Mouse (Mus musculus) forebrain, embryonic 15.5 days (tissue): ENCODE measurements around the gene Isoc2a. TPM values are rescaled to one million over a fixed set of nuclear protein-coding genes. Genes with fewer than 3 reads are reported as not detected.

ENCODE experiments used
- ATAC-seq: fragments of 200-750 bp; cut with Nextera tagmentation; replicated peaks from 2 replicates; pipeline ENCODE4 v1.8.0; 2017; ENCODE audit warnings: mild to moderate bottlenecking, moderate TSS enrichment, moderate library complexity
- H3K27ac ChIP-seq: fragments of 300-500 bp; sonication (generic); replicated peaks from 2 replicates; pipeline ENCODE4 v1.5.1; 2015; ENCODE audit warnings: mild to moderate bottlenecking, inconsistent platforms
- H3K27me3 ChIP-seq: fragments of 300-500 bp; sonication (generic); 2 replicates; pipeline ENCODE4 v1.6.1; 2015; ENCODE audit warnings: inconsistent platforms
- H3K36me3 ChIP-seq: fragments of 300-500 bp; sonication (generic); 2 replicates; pipeline ENCODE4 v1.6.1; 2015; ENCODE audit warnings: mild to moderate bottlenecking, inconsistent platforms
- H3K4me1 ChIP-seq: fragments of 300-500 bp; sonication (generic); 2 replicates; pipeline ENCODE4 v1.6.1; 2015; ENCODE audit warnings: inconsistent platforms
- H3K4me2 ChIP-seq: fragments of 300-500 bp; sonication (generic); replicated peaks from 2 replicates; pipeline ENCODE4 v1.6.1; 2015; ENCODE audit warnings: mild to moderate bottlenecking, inconsistent platforms
- H3K4me3 ChIP-seq: fragments of 300-500 bp; sonication (generic); 2 replicates; pipeline ENCODE4 v1.5.1; 2015; ENCODE audit warnings: mild to moderate bottlenecking, inconsistent platforms
- H3K9ac ChIP-seq: fragments of 300-500 bp; sonication (generic); replicated peaks from 2 replicates; pipeline ENCODE4 v1.6.1; 2015; ENCODE audit warnings: mild to moderate bottlenecking, inconsistent platforms
- H3K9me3 ChIP-seq: fragments of 300-500 bp; sonication (generic); 2 replicates; pipeline ENCODE4 v1.6.1; 2016; ENCODE audit warnings: inconsistent platforms
- WGBS: fragments of 180-500 bp; shearing (Covaris S2); methylation state at CpG from one replicate; pipeline ENCODE4 v1.1.7; 2015; ENCODE audit warnings: mixed read lengths; 5-methylcytosine and 5-hydroxymethylcytosine counted together
- polyA plus RNA-seq: library from polyadenylated mRNA; unstranded; fragments of >200 nt; fragmentation: Nextera tagmentation; extraction: Ambion mirVana; gene quantifications from 2 replicates; pipeline ENCODE4 v1.2.1, GENCODE M21; 2015

Isoc2a gene
- polyA plus RNA-seq, 1 experiment from 2014 or later: 0.76 TPM

- Histone ChIP-seq H3K9ac (no peak overlapping the region), H3K4me2 (no peak overlapping the region), H3K9me3 (no peaks in the 10 kb centered on the region), H3K36me3 (no peaks in the 10 kb centered on the region), H3K4me1 (peaks cover 29% of the 10 kb centered on the region), H3K27me3 (no peaks in the 10 kb centered on the region), H3K27ac (no peak overlapping the region), H3K4me3 (no peak overlapping the region)
- no peak for ATAC-seq
- 88% methylated on average over 17 of the region's 17 CpGs for WGBS
These were observed 51.4 kb downstream of the Isoc2a start for GRCm38 (mm10) chr7:4928323-4928722.

DNA sequence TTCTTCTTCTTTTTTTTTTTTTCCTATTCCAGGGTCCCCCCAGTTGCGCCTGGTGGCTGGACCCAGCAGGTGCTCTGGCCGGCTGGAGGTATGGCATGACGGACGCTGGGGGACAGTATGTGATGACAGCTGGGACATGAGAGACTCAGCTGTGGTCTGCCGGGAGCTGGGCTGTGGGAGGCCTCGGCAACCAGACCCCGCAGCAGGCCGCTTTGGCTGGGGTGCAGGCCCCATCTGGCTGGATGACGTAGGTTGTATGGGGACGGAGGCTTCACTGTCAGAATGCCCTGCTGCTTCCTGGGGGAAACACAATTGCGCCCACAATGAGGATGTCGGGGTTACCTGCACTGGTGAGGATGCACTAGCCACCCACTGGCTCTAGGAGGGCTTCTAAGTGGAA, 56.1 kb downstream of the Isoc2a start:
- Histone ChIP-seq H3K9me3 (no peaks in the 10 kb centered on the region), H3K36me3 (no peaks in the 10 kb centered on the region), H3K4me1 (no peaks in the 10 kb centered on the region), H3K27ac (no peak overlapping the region), H3K9ac (no peak overlapping the region), H3K4me2 (no peak overlapping the region), H3K4me3 (no peak overlapping the region), H3K27me3 (no peaks in the 10 kb centered on the region)
- ATAC-seq: no peak
- WGBS: 80% methylated on average over 12 of the region's 12 CpGs

DNA sequence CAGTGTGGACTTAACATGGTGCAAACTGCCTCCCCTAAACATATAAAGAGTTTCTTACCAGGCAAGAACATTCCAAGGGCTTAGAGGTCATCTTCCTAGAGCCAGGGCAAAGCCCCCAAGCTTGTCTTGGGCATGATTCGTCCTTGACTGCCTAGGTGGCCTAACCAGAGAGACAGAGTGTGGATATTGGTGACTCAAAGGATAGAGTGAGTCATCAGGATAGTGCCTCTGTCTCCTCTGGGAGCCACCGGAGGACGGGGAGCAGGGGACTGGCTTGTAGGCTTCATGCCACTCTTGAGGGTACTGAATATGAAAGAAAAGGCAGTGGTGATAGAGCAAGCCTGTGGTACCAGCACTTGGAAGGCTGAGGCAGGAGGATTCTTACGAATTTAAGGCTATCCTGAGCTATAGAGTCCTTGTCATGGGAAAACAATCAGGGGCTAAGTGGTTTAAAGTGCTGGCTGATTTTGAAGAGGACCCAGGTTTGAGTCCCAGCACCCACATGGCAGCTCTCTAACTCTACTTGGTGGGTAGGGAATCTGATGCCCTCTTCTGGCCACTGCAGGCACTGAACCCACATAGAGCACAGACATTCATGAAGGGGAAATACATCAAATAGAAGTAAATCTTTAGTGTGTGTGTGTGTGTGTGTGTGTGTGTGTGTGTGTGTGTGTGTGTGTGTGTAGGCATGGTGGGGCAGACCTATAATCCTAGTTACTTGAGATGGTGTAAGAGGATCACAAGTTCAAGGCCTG, 57.4 kb downstream of the Isoc2a start:
- no peak overlapping the region for H3K9ac ChIP-seq
- H3K4me1 ChIP-seq: no peaks in the 10 kb centered on the region
- H3K9me3 ChIP-seq: no peaks in the 10 kb centered on the region
- no peak overlapping the region for H3K4me2 ChIP-seq
- no peak overlapping the region for H3K4me3 ChIP-seq
- WGBS: 86% methylated on average over 4 of the region's 4 CpGs
- H3K27me3 ChIP-seq: no peaks in the 10 kb centered on the region
- H3K36me3 ChIP-seq: no peaks in the 10 kb centered on the region
- no peak for ATAC-seq
- H3K27ac ChIP-seq: no peak overlapping the region

DNA sequence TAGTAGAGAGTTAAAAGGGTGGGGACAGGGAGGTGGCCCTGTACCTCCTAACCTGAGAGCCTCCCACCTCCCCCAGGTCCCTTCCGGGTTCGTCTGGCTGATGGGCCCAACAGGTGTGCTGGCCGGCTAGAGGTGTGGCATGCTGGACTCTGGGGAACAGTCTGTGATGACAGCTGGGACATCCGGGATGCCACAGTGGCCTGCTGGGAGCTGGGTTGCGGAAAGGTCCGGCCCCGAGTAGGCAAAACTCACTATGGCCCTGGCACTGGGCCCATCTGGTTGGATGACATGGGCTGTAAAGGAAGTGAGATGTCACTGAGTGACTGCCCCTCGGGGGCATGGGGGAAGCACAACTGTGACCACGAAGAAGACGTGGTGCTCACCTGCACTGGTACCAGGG, 59.9 kb downstream of the Isoc2a start:
- Histone ChIP-seq H3K9ac (no peak overlapping the region), H3K9me3 (no peaks in the 10 kb centered on the region), H3K4me2 (no peak overlapping the region), H3K36me3 (no peaks in the 10 kb centered on the region), H3K27ac (no peak overlapping the region), H3K27me3 (no peaks in the 10 kb centered on the region), H3K4me3 (no peak overlapping the region), H3K4me1 (no peaks in the 10 kb centered on the region)
- ATAC-seq: no peak
- WGBS: 87% methylated on average over 10 of the region's 10 CpGs

GRCm38 (mm10) chr7:4937392-4937791, 60.4 kb downstream of the Isoc2a start:
- Histone ChIP-seq H3K9ac (no peak overlapping the region), H3K4me2 (no peak overlapping the region), H3K36me3 (no peaks in the 10 kb centered on the region), H3K9me3 (no peaks in the 10 kb centered on the region), H3K27me3 (no peaks in the 10 kb centered on the region), H3K4me3 (no peak overlapping the region), H3K4me1 (no peaks in the 10 kb centered on the region), H3K27ac (no peak overlapping the region)
- ATAC-seq: no peak
- 79% methylated on average over 11 of the region's 11 CpGs for WGBS

DNA sequence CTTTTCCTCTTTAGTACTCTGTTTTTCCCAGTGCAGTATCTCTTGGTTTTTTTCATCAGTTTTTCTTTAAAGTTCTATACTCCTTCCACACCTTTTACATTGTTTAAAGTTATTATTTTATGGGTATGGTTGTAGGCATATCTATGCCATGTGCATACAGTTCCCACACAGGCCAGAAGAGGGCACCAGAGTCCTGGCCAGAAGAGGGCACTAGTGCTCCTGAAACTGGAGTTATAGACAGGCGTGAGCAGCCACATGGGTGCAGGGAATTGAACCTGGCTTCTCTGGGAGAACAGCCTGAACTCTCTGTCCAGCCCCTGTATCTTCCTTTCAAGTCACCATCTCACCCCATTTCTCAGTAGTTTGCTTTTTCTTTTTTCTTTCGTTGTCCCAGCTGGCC, 61.5 kb downstream of the Isoc2a start:
- H3K27me3 ChIP-seq: no peaks in the 10 kb centered on the region
- no peak for ATAC-seq
- no peak overlapping the region for H3K9ac ChIP-seq
- H3K4me1 ChIP-seq: 0 out of 2 replicates have a peak, but pooled peaks cover 2% of the 10 kb centered on the region
- H3K36me3 ChIP-seq: no peaks in the 10 kb centered on the region
- H3K9me3 ChIP-seq: no peaks in the 10 kb centered on the region
- WGBS: 37% methylated on average over 2 of the region's 2 CpGs
- H3K4me3 ChIP-seq: no peak overlapping the region
- no peak overlapping the region for H3K4me2 ChIP-seq
- H3K27ac ChIP-seq: no peak overlapping the region

- no peaks in the 10 kb centered on the region for H3K9me3 ChIP-seq
- 0 out of 2 replicates have a peak, but pooled peaks cover 2% of the 10 kb centered on the region for H3K4me1 ChIP-seq
- WGBS: 15% methylated on average over 9 of the region's 9 CpGs
- no peaks in the 10 kb centered on the region for H3K36me3 ChIP-seq
- no peak overlapping the region for H3K4me3 ChIP-seq
- ATAC-seq: 0 out of 2 replicates have a peak, but pooled peaks have one; percentile 26
- no peak overlapping the region for H3K27ac ChIP-seq
- no peak overlapping the region for H3K9ac ChIP-seq
- no peak overlapping the region for H3K4me2 ChIP-seq
- H3K27me3 ChIP-seq: no peaks in the 10 kb centered on the region
These were observed 63.1 kb downstream of the Isoc2a start for GRCm38 (mm10) chr7:4940068-4940479.

DNA sequence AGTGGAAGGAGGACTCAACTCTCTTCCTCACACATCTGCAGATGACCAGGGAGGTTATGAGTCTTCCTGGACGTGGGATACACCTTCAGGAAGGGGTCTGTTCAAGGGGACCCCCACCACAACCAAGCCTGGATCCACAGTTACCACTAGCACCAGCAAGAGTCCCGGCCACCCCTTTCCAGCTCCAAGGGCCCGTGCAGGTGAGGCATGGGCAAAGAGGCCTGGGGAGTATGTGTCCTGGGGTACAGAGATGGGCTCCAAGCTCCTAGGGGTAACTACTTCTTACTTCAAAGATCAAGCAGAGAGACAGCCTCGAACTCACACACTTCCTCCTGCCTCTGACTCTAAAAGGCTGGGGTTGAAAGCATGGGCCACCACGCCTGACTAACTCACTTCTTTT, 65.7 kb downstream of the Isoc2a start:
- WGBS: 58% methylated on average over 5 of the region's 5 CpGs
- no peaks in the 10 kb centered on the region for H3K27me3 ChIP-seq

DNA sequence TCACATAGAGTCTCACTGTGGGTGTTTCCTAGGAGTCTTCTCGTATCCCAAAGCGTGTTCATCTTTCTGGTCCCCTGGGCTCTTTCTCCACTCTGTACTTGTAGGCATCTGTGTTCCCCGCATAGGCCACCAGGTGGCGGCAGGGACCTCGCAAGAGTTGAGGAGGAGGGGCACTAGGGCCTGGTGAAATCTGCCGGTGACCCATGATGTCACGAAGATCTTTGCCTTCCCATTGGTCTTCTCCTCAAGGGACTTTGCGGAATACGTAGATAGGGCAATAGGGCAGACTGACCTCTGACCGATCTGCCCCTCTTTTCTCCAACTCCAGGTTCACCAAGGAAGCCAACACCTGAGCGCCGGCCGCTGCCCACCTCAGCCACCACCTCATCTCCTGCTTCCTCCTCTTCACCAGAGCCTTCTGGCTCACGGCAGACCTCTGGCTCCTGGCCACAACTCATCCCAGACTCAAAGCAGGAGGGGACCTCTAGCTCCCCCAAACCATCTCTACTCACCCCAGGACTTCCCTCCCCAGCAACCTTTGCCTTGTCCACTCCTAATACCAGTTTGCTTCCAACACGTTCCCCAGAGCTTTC, 66.4 kb downstream of the Isoc2a start:
- ATAC-seq: peak; percentile 79
- WGBS: 19% methylated on average over 15 of the region's 15 CpGs
- Histone ChIP-seq H3K9me3 (no peaks in the 10 kb centered on the region), H3K27me3 (no peaks in the 10 kb centered on the region), H3K27ac (no peak overlapping the region), H3K9ac (no peak overlapping the region), H3K36me3 (no peaks in the 10 kb centered on the region), H3K4me1 (0 out of 2 replicates have a peak, but pooled peaks cover 2% of the 10 kb centered on the region), H3K4me3 (peak overlapping the region; percentile 35), H3K4me2 (peak overlapping the region; percentile 47)

More for the DNA sequence above, 65.7 kb downstream of the Isoc2a start:
- Histone ChIP-seq H3K9ac (no peak overlapping the region), H3K9me3 (no peaks in the 10 kb centered on the region), H3K27ac (no peak overlapping the region), H3K4me3 (no peak overlapping the region), H3K4me1 (0 out of 2 replicates have a peak, but pooled peaks cover 2% of the 10 kb centered on the region), H3K36me3 (no peaks in the 10 kb centered on the region), H3K4me2 (no peak overlapping the region)
- no peak for ATAC-seq

Other genes with a start within 250 kb of the Isoc2a start
- 2.7 and 3.1 TPM in 2 replicates for gene Tmem86b, start 245.7 kb upstream of the Isoc2a start, polyA plus RNA-seq
- 9.2 and 9.3 TPM in 2 replicates for gene Ppp6r1, start 218.1 kb upstream of the Isoc2a start, polyA plus RNA-seq
- 142 and 146 TPM in 2 replicates for gene Hspbp1, start 192.1 kb upstream of the Isoc2a start, polyA plus RNA-seq
- 6.7 and 7.9 TPM in 2 replicates for gene Brsk1, start 186.5 kb upstream of the Isoc2a start, polyA plus RNA-seq
- gene Tmem150b, start 151.9 kb upstream of the Isoc2a start, polyA plus RNA-seq: 0.08 and 0.24 TPM in 2 replicates
- 64.3 and 70.6 TPM in 2 replicates for gene Kmt5c, start 137.0 kb upstream of the Isoc2a start, polyA plus RNA-seq
- 13.7 and 14.1 TPM in 2 replicates for gene Cox6b2, start 124.1 kb upstream of the Isoc2a start, polyA plus RNA-seq
- not detected in 2 replicates for gene Fam71e2, start 105.9 kb upstream of the Isoc2a start, polyA plus RNA-seq
- 0.56 and 1.2 TPM in 2 replicates for gene Il11, start 94.3 kb upstream of the Isoc2a start, polyA plus RNA-seq
- gene Tmem190, start 94.2 kb upstream of the Isoc2a start, polyA plus RNA-seq: not detected in 2 replicates
- gene Tmem238, start 87.5 kb upstream of the Isoc2a start, polyA plus RNA-seq: 3.5 TPM in 2 replicates
- gene Rpl28, start 84.3 kb upstream of the Isoc2a start, polyA plus RNA-seq: 224 and 256 TPM in 2 replicates
- 363 and 383 TPM in 2 replicates for gene Ube2s, start 64.6 kb upstream of the Isoc2a start, polyA plus RNA-seq
- 8.8 and 10.7 TPM in 2 replicates for gene Shisa7, start 32.5 kb upstream of the Isoc2a start, polyA plus RNA-seq
- 3.7 and 4.8 TPM in 2 replicates for gene Isoc2b, start 6.9 kb upstream of the Isoc2a start, polyA plus RNA-seq
- gene Gm36210, start 29.4 kb downstream of the Isoc2a start, polyA plus RNA-seq: 0.31 and 0.33 TPM in 2 replicates
- gene Zfp628, start 38.1 kb downstream of the Isoc2a start, polyA plus RNA-seq: 4.0 and 4.2 TPM in 2 replicates
- 35.2 and 39.3 TPM in 2 replicates for gene Nat14, start 44.9 kb downstream of the Isoc2a start, polyA plus RNA-seq
- gene Ssc5d, start 48.6 kb downstream of the Isoc2a start, polyA plus RNA-seq: 0.24 and 0.32 TPM in 2 replicates
- gene Sbk2, start 87.3 kb downstream of the Isoc2a start, polyA plus RNA-seq: not detected in 2 replicates
- 0.27 and 0.33 TPM in 2 replicates for gene Sbk3, start 94.0 kb downstream of the Isoc2a start, polyA plus RNA-seq
- gene Zfp579, start 119.0 kb downstream of the Isoc2a start, polyA plus RNA-seq: 58.9 and 60.9 TPM in 2 replicates
- 11.6 and 12.5 TPM in 2 replicates for gene Zfp524, start 137.3 kb downstream of the Isoc2a start, polyA plus RNA-seq
- gene Fiz1, start 137.5 kb downstream of the Isoc2a start, polyA plus RNA-seq: 52.1 TPM in 2 replicates
- gene Gm44973, start 138.3 kb downstream of the Isoc2a start, polyA plus RNA-seq: 0.89 TPM in 1 of 2 replicates, not detected in the other
- 6.1 and 6.5 TPM in 2 replicates for gene Zfp865, start 143.2 kb downstream of the Isoc2a start, polyA plus RNA-seq
- gene Ccdc106, start 143.4 kb downstream of the Isoc2a start, polyA plus RNA-seq: 39.7 and 45.8 TPM in 2 replicates
- gene 4632433K11Rik, start 157.0 kb downstream of the Isoc2a start, polyA plus RNA-seq: not detected in 2 replicates
- gene Zfp784, start 161.3 kb downstream of the Isoc2a start, polyA plus RNA-seq: 7.8 and 8.5 TPM in 2 replicates
- gene Zfp580, start 174.4 kb downstream of the Isoc2a start, polyA plus RNA-seq: 53.0 and 54.1 TPM in 2 replicates
- 136 TPM in 2 replicates for gene U2af2, start 185.0 kb downstream of the Isoc2a start, polyA plus RNA-seq
- gene Epn1, start 203.1 kb downstream of the Isoc2a start, polyA plus RNA-seq: 94.5 and 96.9 TPM in 2 replicates
- 0.13 TPM in 1 of 2 replicates, not detected in the other for gene Rfpl4, start 239.8 kb downstream of the Isoc2a start, polyA plus RNA-seq
- 0.19 TPM in 1 of 2 replicates, not detected in the other for gene Rasl2-9, start 248.8 kb downstream of the Isoc2a start, polyA plus RNA-seq